Mouse (Mus musculus) regulatory T cell (primary cell): ENCODE results near the gene Ptges3l.
"Not testable (repeated sequence)": the region's sequence is repeated elsewhere in the genome, so short reads cannot be mapped to it uniquely, and the experiment has no call there.

ENCODE experiments used
- in situ Hi-C: fragments of 300-600 bp; cut with MboI, MseI; formaldehyde crosslinking; loops from one replicate; pipeline ENCODE4 v1.15.1; 2025; ENCODE audit warnings: high pct_unique_total_duplicates

Gene Ptges3l

GRCm38 (mm10) chr11:101459716-101460115 is 34.6 kb upstream of the Ptges3l start:
- in situ Hi-C loops = loop anchor here (25.0 kb wide), 1 partner anchor 953 kb away; the partner anchor contains the start of gene Slc25a39

GRCm38 (mm10) chr11:101458217-101458616 is 33.1 kb upstream of the Ptges3l start:
- in situ Hi-C loops = loop anchor here (25.0 kb wide), 1 partner anchor 954 kb away; the partner anchor contains the start of gene Slc25a39

DNA sequence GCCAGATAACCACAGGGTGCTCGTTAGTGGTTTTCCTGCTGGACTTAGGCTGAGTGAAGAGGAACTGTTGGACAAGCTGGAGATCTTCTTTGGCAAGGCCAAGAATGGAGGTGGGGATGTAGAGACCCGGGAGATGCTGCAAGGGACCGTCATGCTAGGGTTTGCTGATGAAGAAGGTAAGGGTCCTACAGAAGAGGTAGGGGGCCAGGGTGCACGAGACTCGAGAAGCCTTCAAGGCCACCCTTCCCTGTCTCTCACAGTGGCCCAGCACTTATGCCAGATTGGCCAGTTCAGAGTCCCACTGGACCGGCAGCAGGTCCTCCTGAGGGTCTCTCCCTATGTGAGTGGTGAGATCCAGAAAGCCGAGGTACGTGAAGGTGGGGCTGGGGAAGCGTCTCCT is 32.5 kb upstream of the Ptges3l start:
- in situ Hi-C loops = loop anchor here (25.0 kb wide), 1 partner anchor 955 kb away; the partner anchor contains the start of gene Slc25a39

DNA sequence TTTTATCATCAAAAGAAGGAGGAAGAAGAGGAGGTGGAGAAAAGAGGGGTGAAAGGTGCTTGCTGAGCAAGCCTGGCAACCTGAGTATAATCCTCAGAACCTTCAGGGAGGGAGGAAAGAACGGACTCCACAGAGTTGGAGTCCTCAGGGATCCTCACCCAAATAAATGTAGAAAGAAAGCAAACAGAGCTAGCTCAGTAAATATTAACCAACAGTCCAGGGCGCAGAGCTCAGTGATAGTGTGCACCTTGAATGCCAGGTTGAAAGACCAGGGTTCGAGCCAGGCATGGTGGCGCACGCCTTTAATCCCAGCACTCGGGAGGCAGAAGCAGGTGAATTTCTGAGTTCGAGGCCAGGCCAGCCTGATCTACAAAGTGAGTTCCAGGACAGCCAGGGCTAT is 30.5 kb upstream of the Ptges3l start:
- in situ Hi-C loops = loop anchor here (25.0 kb wide), 1 partner anchor 957 kb away; the partner anchor contains the start of gene Slc25a39

GRCm38 (mm10) chr11:101454702-101455101 is 29.6 kb upstream of the Ptges3l start:
- in situ Hi-C loops = loop anchor here (25.0 kb wide), 1 partner anchor 958 kb away; the partner anchor contains the start of gene Slc25a39

- in situ Hi-C loops = loop anchor here (25.0 kb wide), 1 partner anchor 960 kb away; the partner anchor contains the start of gene Slc25a39
Observed at GRCm38 (mm10) chr11:101452093-101452774, 27.1 kb upstream of the Ptges3l start.

GRCm38 (mm10) chr11:101451536-101451935 is 26.4 kb upstream of the Ptges3l start:
- in situ Hi-C loops = loop anchor here (25.0 kb wide), 1 partner anchor 961 kb away; the partner anchor contains the start of gene Slc25a39

DNA sequence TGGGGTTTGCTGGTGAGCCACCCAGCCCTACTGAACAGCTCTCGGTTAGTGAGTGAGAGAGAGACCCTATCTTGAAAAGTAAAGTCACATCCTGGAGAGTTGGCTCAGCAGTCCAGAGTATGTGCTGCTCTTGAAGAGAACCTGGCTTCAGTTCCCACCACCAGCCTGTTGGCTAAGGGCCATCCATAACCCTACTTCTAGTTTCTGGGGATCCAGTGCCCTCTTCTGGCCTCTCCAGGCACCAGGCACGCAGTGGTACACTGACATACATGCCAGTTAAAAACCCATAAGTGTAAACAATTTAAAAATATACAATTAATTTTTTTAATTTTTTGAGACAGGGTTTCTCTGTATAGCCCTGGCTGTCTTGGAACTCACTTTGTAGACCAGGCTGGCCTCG is 25.3 kb upstream of the Ptges3l start:
- in situ Hi-C loops = loop anchor here (25.0 kb wide), 1 partner anchor 962 kb away; the partner anchor contains the start of gene Slc25a39

DNA sequence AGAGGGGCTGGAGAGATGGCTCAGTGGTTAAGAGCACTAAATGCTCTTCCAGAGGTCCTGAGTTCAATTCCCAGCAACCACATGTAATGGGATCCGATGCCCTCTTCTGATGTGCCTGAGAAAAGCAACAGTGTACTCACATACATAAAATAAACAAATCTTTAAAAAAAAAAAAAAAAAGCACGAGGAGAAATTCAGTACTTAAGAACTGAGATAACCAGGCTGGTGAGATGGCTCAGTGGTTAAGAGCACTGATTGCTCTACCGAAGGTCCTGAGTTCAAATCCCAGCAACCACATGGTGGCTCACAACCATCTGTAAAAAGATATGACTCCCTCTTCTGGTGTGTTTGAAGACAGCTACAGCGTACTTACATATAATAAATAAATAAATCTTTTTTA is 24.5 kb upstream of the Ptges3l start:
- in situ Hi-C loops = not testable (repeated sequence)

DNA sequence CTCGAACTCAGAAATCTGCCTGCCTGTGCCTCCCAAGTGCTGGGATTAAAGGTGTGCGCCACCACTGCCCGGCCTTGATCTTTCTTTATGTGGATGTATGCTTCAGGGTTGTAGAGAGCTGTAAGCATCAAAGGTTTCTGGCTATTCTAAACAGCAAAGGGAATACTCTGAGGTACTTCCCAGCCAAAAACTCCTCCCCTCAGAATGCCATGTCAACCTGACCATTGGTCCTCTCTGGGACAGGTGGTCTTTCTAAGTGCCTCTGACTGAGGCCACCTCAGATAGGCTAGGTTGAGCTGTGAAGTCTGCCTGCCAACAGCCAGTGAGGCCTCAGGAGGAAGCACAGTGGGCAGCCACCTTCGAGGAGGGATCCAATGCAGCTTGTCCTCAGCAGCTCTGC is 23.8 kb upstream of the Ptges3l start:
- in situ Hi-C loops = no loop called here

DNA sequence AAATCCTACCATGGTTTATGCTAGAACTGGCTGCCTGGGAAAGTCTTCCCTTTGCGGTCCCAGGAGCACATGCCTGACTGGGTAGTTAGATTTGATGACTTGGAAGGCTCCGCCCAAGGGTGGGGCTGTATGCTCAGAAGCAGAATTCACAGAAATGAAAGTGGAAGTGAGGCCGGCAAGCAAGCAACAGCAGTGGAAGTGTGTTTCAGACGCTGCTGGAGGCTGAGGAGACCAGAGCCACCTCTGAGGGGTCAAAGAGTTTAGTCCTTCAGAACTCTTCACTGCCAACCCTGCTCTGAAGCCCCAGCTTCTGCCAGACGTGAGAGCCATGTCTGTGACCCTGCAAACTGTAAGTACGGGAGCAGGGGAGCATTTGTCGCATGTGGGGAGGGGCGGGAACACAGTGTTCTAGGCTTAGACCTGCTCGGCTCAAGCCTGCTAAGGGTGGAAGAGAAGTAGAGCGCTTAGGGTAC is 23.2 kb upstream of the Ptges3l start, which contains the start of gene Ifi35:
Ifi35 (plus strand) TSS at position 134 of the 473 bp plus-strand sequence.
- in situ Hi-C loops = no loop called here

- in situ Hi-C loops = no loop called here
Observed at GRCm38 (mm10) chr11:101447786-101448185, 22.7 kb upstream of the Ptges3l start.

- in situ Hi-C loops = not testable (repeated sequence)
Observed at GRCm38 (mm10) chr11:101446860-101447259, 21.7 kb upstream of the Ptges3l start.

- in situ Hi-C loops = no loop called here
Observed at GRCm38 (mm10) chr11:101446319-101446718, 21.2 kb upstream of the Ptges3l start.

GRCm38 (mm10) chr11:101442760-101443159 is 17.6 kb upstream of the Ptges3l start:
- in situ Hi-C loops = no loop called here

DNA sequence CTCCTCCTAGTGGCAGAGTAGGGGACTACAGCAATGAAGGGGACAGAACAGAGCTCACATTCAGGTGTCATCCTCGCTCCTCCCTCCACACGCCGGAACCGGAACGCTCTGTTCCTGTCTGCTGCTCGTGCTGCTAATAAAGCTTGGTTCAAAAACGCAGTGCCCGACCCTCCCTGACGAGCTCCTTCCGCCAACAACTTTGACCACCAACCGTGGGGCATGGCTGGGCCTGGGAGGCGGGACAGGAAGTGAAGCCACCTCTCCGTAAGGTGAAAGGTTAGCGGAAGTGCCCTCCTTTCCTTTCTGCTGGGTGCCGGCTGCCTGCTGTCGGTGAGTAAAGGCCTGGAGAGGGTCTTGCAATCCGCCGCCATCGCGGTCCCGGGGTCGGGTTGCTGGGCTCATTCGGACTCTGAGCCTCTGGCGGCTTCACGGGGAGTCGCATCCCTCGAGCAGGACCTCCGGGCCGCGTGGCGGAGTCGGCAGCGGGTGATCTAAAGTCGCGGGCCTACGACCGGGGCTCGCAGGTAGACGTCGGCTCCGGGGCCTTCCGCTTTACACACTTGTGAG is 17.1 kb upstream of the Ptges3l start, which contains the start of gene Rpl27:
Rpl27 (plus strand) TSS at position 172 of the 567 bp plus-strand sequence.
- in situ Hi-C loops = no loop called here

- in situ Hi-C loops = not testable (repeated sequence)
Observed at GRCm38 (mm10) chr11:101441450-101442126, 16.5 kb upstream of the Ptges3l start.

DNA sequence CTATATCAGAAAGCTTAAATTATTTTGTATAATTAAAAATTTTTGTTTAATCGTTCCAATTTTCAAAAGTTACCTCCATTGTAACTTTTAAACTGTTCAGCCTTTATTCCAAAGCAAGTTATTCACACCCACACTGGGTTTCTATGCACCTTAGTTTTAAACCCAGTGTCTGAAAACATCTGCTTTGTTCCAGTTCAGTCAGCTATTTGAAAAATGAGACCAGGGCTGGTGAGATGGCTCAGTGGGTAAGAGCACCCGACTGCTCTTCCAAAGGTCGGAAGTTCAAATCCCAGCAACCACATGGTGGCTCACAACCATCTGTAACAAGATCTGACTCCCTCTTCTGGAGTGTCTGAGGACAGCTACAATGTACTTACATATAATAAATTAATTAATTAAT is 12.9 kb upstream of the Ptges3l start:
- in situ Hi-C loops = loop anchor here (10.0 kb wide), 1 partner anchor 1447 kb away; the partner anchor contains the start of genes Ccdc103, Eftud2 and Fam187a

- in situ Hi-C loops = loop anchor here (10.0 kb wide), 1 partner anchor 1448 kb away; the partner anchor contains the start of genes Ccdc103, Eftud2 and Fam187a
Observed at GRCm38 (mm10) chr11:101436916-101437315, 11.8 kb upstream of the Ptges3l start.

DNA sequence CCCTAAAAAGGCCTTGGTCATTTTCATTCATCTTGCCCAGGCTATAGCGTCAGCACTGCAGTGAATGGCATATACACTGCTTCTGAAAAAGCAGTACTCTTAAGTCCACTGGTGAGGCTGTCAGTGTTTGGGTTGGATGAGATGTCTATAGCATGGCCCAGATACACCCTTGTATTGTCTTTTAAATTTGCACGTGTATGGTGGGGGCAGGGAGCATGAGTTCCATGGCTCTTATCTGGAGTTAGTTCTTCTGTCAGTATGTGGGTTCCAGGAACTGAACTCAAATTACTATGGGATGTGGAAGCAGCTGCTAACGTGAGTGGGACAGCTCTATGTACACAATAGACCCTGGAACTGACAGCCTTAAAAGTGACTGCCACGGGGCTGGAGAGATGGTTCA is 10.7 kb upstream of the Ptges3l start:
- in situ Hi-C loops = loop anchor here (10.0 kb wide), 1 partner anchor 1449 kb away; the partner anchor contains the start of genes Ccdc103, Eftud2 and Fam187a

- in situ Hi-C loops = loop anchor here (10.0 kb wide), 1 partner anchor 1451 kb away; the partner anchor contains the start of genes Ccdc103, Eftud2 and Fam187a
Observed at GRCm38 (mm10) chr11:101433396-101433795, 8.3 kb upstream of the Ptges3l start.
